Mouse (Mus musculus) left cerebral cortex, adult 9 months (tissue): ENCODE measurements around the gene Pmis2.

Experiments used
- DNase-seq, 2 experiments: peaks; one replicate each; pipeline ENCODE4 v3.0.0; 2022; ENCODE audit warnings: low spot score in 2 of 2

Gene Pmis2

GRCm38 (mm10) chr7:30633762-30634412 lies 37.5 kb downstream of the Pmis2 start:
- no peak for DNase-seq

GRCm38 (mm10) chr7:30629013-30629412 lies 42.4 kb downstream of the Pmis2 start:
- no peak for DNase-seq

GRCm38 (mm10) chr7:30626647-30627046 lies 44.8 kb downstream of the Pmis2 start:
- DNase-seq = no peak

GRCm38 (mm10) chr7:30625530-30626384 lies 45.6 kb downstream of the Pmis2 start, which contains the start of gene Cox6b1:
Gene Cox6b1, minus strand, starts transcription at chr7:30626151.
- DNase-seq = peak; percentile 75 to 85
